Mouse (Mus musculus): Measurements from ENCODE around the gene Actl6a. TPM values are rescaled to one million over a fixed set of nuclear protein-coding genes. Genes with fewer than 3 reads are reported as not detected.
"Not testable (repeated sequence)": the region's sequence is repeated elsewhere in the genome, so short reads cannot be mapped to it uniquely, and the experiment has no call there.

Gene Actl6a
- total RNA-seq, 4 experiments from 2014 or later = 17.3 to 26.9 (median 20.3) TPM

- no peak for DNase-seq (ENCODE audit: low spot score)
These were observed 11.1 kb upstream of the Actl6a start for GRCm38 (mm10) chr3:32694737-32695582.

GRCm38 (mm10) chr3:32695583-32695980 is 10.5 kb upstream of the Actl6a start:
- no peak for DNase-seq (ENCODE audit: low spot score)

GRCm38 (mm10) chr3:32698228-32698863 is 7.8 kb upstream of the Actl6a start:
- peak; percentile 88 for DNase-seq (ENCODE audit: low spot score)

- DNase-seq (ENCODE audit: low spot score) = not testable (repeated sequence)
These were observed 2.1 kb upstream of the Actl6a start for GRCm38 (mm10) chr3:32704021-32704420.

GRCm38 (mm10) chr3:32704632-32705031 is 1.5 kb upstream of the Actl6a start:
- DNase-seq (ENCODE audit: low spot score) = not testable (repeated sequence)

GRCm38 (mm10) chr3:32708052-32708367 is 1.9 kb downstream of the Actl6a start:
- no peak for DNase-seq (ENCODE audit: low spot score)

- DNase-seq (ENCODE audit: low spot score) = peak; percentile 97
These were observed 2.5 kb downstream of the Actl6a start for GRCm38 (mm10) chr3:32708368-32709231.

- no peak for DNase-seq (ENCODE audit: low spot score)
These were observed 3.3 kb downstream of the Actl6a start for GRCm38 (mm10) chr3:32709388-32709787.

GRCm38 (mm10) chr3:32713711-32714110 is 7.6 kb downstream of the Actl6a start:
- no peak for DNase-seq (ENCODE audit: low spot score)

GRCm38 (mm10) chr3:32717403-32717802 is 11.3 kb downstream of the Actl6a start:
- not testable (repeated sequence) for DNase-seq (ENCODE audit: low spot score)

GRCm38 (mm10) chr3:32718271-32718670 is 12.2 kb downstream of the Actl6a start:
- no peak for DNase-seq (ENCODE audit: low spot score)

- no peak for DNase-seq (ENCODE audit: low spot score)
These were observed 18.1 kb downstream of the Actl6a start for GRCm38 (mm10) chr3:32724191-32724590.

GRCm38 (mm10) chr3:32725951-32726350 is 19.9 kb downstream of the Actl6a start:
- no peak for DNase-seq (ENCODE audit: low spot score)

GRCm38 (mm10) chr3:32727861-32728260 is 21.8 kb downstream of the Actl6a start:
- DNase-seq (ENCODE audit: low spot score) = no peak

- DNase-seq (ENCODE audit: low spot score) = peak; percentile 99
These were observed 30.4 kb downstream of the Actl6a start, which contains the start of gene Ndufb5 for GRCm38 (mm10) chr3:32736244-32737171. Gene Ndufb5, plus strand, starts transcription at chr3:32736990.

- no peak for DNase-seq (ENCODE audit: low spot score)
These were observed 31.1 kb downstream of the Actl6a start, which contains the start of gene Mrpl47 for GRCm38 (mm10) chr3:32737172-32737655. Gene Mrpl47, minus strand, starts transcription at chr3:32737605.

- peak; percentile 5 for DNase-seq (ENCODE audit: low spot score)
These were observed 32.5 kb downstream of the Actl6a start for GRCm38 (mm10) chr3:32738549-32738948.

- DNase-seq (ENCODE audit: low spot score) = no peak
These were observed 36.2 kb downstream of the Actl6a start for GRCm38 (mm10) chr3:32742276-32742780.

- DNase-seq (ENCODE audit: low spot score) = no peak
These were observed 38.9 kb downstream of the Actl6a start for GRCm38 (mm10) chr3:32745001-32745400.

- DNase-seq (ENCODE audit: low spot score) = not testable (repeated sequence)
These were observed 39.3 kb downstream of the Actl6a start for GRCm38 (mm10) chr3:32745426-32745825.
